7 mouse cellular contexts compared by ENCODE assay signal in genomic region chr5:129715326-129715861, GRCm38 (mm10). TPM values are rescaled to one million over a fixed set of nuclear protein-coding genes. Genes with fewer than 3 reads are reported as not detected.
A peak's percentile ranks its signal among the peaks of the same experiment; 100 is the strongest.
DNase-seq lines count a peak whose midpoint lies in the region; ATAC-seq lines count a peak whose summit lies in the region.

Gene Mrps17 (plus strand): TSS chr5:129715497.

- WGBS in embryonic facial prominence, embryonic 11.5 days: under 1% methylated on average over 33 of the region's 33 CpGs
- under 1% methylated on average over 33 of the region's 33 CpGs for WGBS in limb, embryonic 10.5 days
- WGBS in midbrain, embryonic 13.5 days: under 1% methylated on average over 33 of the region's 33 CpGs

- H3K9ac ChIP-seq in embryonic facial prominence, embryonic 11.5 days (replicated peaks; ENCODE audit: low read length): peak within 1 kb of the TSS; percentile 71
- H3K9ac ChIP-seq in midbrain, embryonic 13.5 days (replicated peaks): peak within 1 kb of the TSS; percentile 76

- peak; percentile 91 for ATAC-seq in embryonic facial prominence, embryonic 11.5 days (replicated peaks; ENCODE audit: insufficient number of reproducible peaks, low FRiP score, low TSS enrichment, low read depth)
- ATAC-seq in granulocyte monocyte progenitor cell, adult 5-6 weeks (replicated peaks; ENCODE audit: poor library complexity, severe bottlenecking): peak; percentile 99
- ATAC-seq in midbrain, embryonic 13.5 days: peak; percentile 98

- peak within 1 kb of the TSS; percentile 70 for H3K4me3 ChIP-seq in embryonic facial prominence, embryonic 11.5 days (ENCODE audit: low read depth, low read length)
- H3K4me3 ChIP-seq in limb, embryonic 10.5 days: peak within 1 kb of the TSS; percentile 76
- H3K4me3 ChIP-seq in midbrain, embryonic 13.5 days (replicated peaks): peak within 1 kb of the TSS; percentile 76

- H3K27ac ChIP-seq in embryonic facial prominence, embryonic 11.5 days (replicated peaks; ENCODE audit: low read depth, low read length): no peak within 1 kb of the TSS
- H3K27ac ChIP-seq in limb, embryonic 10.5 days: peak within 1 kb of the TSS; percentile 79
- H3K27ac ChIP-seq in midbrain, embryonic 13.5 days: peak within 1 kb of the TSS; percentile 40; the same call in 1 of the 2 replicates

- H3K9me3 ChIP-seq in embryonic facial prominence, embryonic 11.5 days (replicated peaks; ENCODE audit: control insufficient read depth, low read length): no peaks in the 10 kb centered on the region
- no peaks in the 10 kb centered on the region for H3K9me3 ChIP-seq in limb, embryonic 10.5 days (replicated peaks)
- no peaks in the 10 kb centered on the region for H3K9me3 ChIP-seq in midbrain, embryonic 13.5 days

- H3K36me3 ChIP-seq in embryonic facial prominence, embryonic 11.5 days (replicated peaks; ENCODE audit: control insufficient read depth, insufficient read depth, low read depth, low read length): peaks cover 6% of the 10 kb centered on the region; the same call in 1 of the 2 replicates
- H3K36me3 ChIP-seq in limb, embryonic 10.5 days: peaks cover 40% of the 10 kb centered on the region
- H3K36me3 ChIP-seq in midbrain, embryonic 13.5 days: peaks cover 37% of the 10 kb centered on the region

- no peaks in the 10 kb centered on the region for H3K27me3 ChIP-seq in embryonic facial prominence, embryonic 11.5 days (ENCODE audit: control insufficient read depth, insufficient read depth, low read length)
- H3K27me3 ChIP-seq in limb, embryonic 10.5 days (ENCODE audit: low read depth, poor library complexity, severe bottlenecking): no peaks in the 10 kb centered on the region
- H3K27me3 ChIP-seq in midbrain, embryonic 13.5 days: no peaks in the 10 kb centered on the region

- H3K4me1 ChIP-seq in embryonic facial prominence, embryonic 11.5 days (ENCODE audit: control insufficient read depth, insufficient read depth, low read length): no peaks in the 10 kb centered on the region
- peaks cover 8% of the 10 kb centered on the region for H3K4me1 ChIP-seq in limb, embryonic 10.5 days
- peaks cover 10% of the 10 kb centered on the region for H3K4me1 ChIP-seq in midbrain, embryonic 13.5 days (replicated peaks)

- DNase-seq in adrenal gland, postnatal 14 days: peak; percentile 96
- DNase-seq in embryonic facial prominence, embryonic 11.5 days (ENCODE audit: low spot score): peak; percentile 97
- peak; percentile 94 for DNase-seq in kidney, adult 11 months
- peak; percentile 93 for DNase-seq in limb, embryonic 10.5 days (ENCODE audit: low spot score)
- peak; percentile 86 for DNase-seq in spleen, adult 12 weeks (ENCODE audit: low spot score)

- peak within 1 kb of the TSS; percentile 71 for H3K4me2 ChIP-seq in embryonic facial prominence, embryonic 11.5 days (ENCODE audit: low read depth, low read length)
- H3K4me2 ChIP-seq in midbrain, embryonic 13.5 days (replicated peaks): peak within 1 kb of the TSS; percentile 64

RNA-seq across cellular contexts. Expression of gene Mrps17, which starts in this region (rescaled TPM):
- total RNA-seq in adrenal gland, postnatal 14 days (2021): 90.9 and 98.1 TPM in 2 replicates
- polyA plus RNA-seq in embryonic facial prominence, embryonic 11.5 days (2014; fragmentation: Nextera tagmentation; extraction: Ambion mirVana): 204 and 216 TPM in 2 replicates
- total RNA-seq in granulocyte monocyte progenitor cell, adult 5-6 weeks (2014; fragmentation: Nextera tagmentation): 132 and 207 TPM in 2 replicates
- total RNA-seq in granulocyte monocyte progenitor cell, adult 5-6 weeks (2017): 94.5 and 125 TPM in 2 replicates
- polyA plus RNA-seq in limb, embryonic 10.5 days (2016; fragmentation: Nextera tagmentation; extraction: Ambion mirVana): 187 and 191 TPM in 2 replicates
- 189 TPM in 2 replicates for polyA plus RNA-seq in midbrain, embryonic 13.5 days (2015; fragmentation: Nextera tagmentation; extraction: Ambion mirVana)
